Mouse (Mus musculus) left cerebral cortex, adult 8-10 months (tissue): Measurements from ENCODE around the gene Slamf8. TPM values are rescaled to one million over a fixed set of nuclear protein-coding genes. Genes with fewer than 3 reads are reported as not detected.

Source experiments
- DNase-seq, 2 experiments: peaks; one replicate each; pipeline ENCODE4 v3.0.0; 2022; ENCODE audit warnings: low spot score in 2 of 2
- total RNA-seq, 4 experiments: library from RNA; stranded (reverse); gene quantifications; 2 replicates each; pipeline ENCODE4 v1.2.4; 2022

Gene Slamf8
- total RNA-seq, result under 1 TPM in 2 of 4 experiments, not detected in 2; 0.23 to 0.32 TPM

GRCm38 (mm10) chr1:172590385-172590784 is at the start of gene Slamf8:
Gene Slamf8 (minus strand): TSS chr1:172590568.
- no peak for DNase-seq

DNA sequence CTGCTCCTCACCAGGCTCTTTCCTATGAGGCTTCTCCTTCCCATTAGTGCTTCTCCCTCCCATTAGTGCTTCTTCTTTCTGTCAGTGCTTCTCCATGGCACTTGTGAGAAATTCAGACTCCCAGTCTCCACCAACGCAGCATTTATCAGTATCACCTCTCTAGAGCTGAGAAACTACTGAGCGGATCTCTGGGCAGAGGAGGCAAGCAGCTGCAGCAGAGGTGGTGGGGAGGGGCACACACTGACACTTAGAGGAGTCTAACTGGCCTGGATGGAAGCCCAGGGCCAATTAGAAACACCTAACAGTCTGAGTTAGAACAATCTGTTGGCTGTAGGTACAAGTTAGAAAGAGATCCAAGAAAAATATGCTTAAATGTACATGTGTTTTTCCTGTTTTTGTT is 48.4 kb upstream of the Slamf8 start:
- DNase-seq, result peak in 1 of 2 experiments; percentile 22

- DNase-seq, result no peak
These were observed 47.4 kb upstream of the Slamf8 start for GRCm38 (mm10) chr1:172637801-172638200.

DNA sequence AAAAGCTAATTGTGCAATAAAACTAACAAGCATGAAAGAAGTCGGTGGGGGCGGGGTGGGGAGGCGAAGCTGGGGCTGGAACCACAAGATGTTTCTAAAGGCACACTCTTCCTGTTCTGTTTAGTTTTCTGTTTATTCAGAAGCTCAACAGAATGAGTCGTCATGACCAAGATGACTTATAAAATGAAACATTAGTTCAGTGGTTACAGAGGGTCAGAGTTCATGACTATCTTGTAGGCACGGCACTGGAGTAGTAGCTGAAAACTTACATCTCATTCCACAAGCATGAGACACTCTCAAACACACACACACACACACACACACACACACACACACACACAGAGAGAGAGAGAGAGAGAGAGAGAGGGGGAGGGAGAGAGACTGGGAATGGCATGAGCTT is 45.9 kb upstream of the Slamf8 start:
- DNase-seq, result no peak

GRCm38 (mm10) chr1:172635258-172635657 is 44.9 kb upstream of the Slamf8 start:
- DNase-seq, result no peak

GRCm38 (mm10) chr1:172634136-172634535 is 43.8 kb upstream of the Slamf8 start:
- DNase-seq, result no peak

GRCm38 (mm10) chr1:172632451-172633326 is 42.3 kb upstream of the Slamf8 start, which contains the start of gene Dusp23:
Gene Dusp23 (minus strand): TSS chr1:172632962.
- DNase-seq, result peak; percentile 77 to 95

GRCm38 (mm10) chr1:172631721-172632120 is 41.4 kb upstream of the Slamf8 start:
- DNase-seq, result no peak

GRCm38 (mm10) chr1:172629831-172630230 is 39.5 kb upstream of the Slamf8 start:
- DNase-seq, result no peak

GRCm38 (mm10) chr1:172626306-172626705 is 35.9 kb upstream of the Slamf8 start:
- DNase-seq, result no peak

- no peak for DNase-seq
These were observed 33.7 kb upstream of the Slamf8 start for GRCm38 (mm10) chr1:172624081-172624480.

- DNase-seq, result no peak
These were observed 33.2 kb upstream of the Slamf8 start for GRCm38 (mm10) chr1:172623599-172623998.

DNA sequence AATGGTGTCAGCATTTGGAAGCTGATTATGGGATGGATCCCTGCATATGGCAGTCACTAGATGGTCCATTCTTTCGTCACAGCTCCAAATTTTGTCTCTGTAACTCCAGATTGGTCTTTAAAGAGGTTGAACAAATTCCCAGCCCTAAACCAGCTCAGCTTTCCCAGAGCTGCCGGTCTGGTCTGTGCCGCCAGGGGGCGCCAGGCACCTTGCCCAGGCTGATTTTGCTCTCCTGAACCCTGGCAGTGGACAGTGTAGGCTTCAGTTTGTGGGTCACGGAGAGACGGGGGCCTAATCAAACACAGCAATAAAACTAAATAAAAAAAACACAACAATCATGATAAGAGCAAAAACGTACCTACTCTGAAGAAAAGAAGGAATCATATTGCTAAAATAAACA is 28.9 kb upstream of the Slamf8 start:
- peak; percentile 22 to 63 for DNase-seq

- DNase-seq, result no peak
These were observed 27.8 kb upstream of the Slamf8 start for GRCm38 (mm10) chr1:172618141-172618540.

GRCm38 (mm10) chr1:172617365-172618076 is 27.2 kb upstream of the Slamf8 start:
- DNase-seq, result no peak

DNA sequence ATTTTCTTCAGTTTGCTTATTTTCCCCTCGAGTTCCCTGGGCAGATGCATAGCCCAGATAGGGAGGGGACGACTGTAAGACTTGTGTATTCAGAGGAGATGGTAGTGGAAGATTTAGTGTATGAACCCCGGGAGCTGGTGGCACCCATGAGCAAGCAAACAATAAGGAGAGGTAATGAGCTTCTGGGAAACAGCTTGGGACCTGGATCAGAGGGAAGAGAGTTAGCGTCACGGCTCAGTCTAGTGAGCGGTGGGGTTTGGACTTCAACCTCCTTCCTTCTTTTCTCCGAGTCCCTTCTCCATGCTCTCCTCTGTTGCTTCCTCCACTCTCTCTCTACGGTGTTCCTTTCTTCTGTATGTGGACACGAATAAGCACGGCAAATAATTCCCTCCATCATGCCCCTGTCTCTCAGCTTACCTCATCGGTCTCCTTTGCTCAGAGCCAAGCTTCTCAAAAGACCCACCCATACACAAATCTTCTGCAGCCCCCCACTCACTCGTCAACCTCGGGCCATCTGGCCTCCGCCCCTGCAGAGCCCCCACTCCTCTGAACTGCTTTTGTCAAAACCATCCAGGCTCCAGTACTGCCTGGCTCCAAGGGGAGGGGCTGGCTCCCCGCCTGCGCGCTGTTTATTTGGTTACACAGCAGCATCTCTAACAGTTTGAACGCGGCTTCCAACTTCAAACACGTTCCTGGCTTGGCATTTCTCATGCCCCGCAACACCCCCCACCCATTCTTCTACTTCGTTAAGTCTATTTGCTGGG is 26.4 kb upstream of the Slamf8 start:
- DNase-seq, result no peak

DNA sequence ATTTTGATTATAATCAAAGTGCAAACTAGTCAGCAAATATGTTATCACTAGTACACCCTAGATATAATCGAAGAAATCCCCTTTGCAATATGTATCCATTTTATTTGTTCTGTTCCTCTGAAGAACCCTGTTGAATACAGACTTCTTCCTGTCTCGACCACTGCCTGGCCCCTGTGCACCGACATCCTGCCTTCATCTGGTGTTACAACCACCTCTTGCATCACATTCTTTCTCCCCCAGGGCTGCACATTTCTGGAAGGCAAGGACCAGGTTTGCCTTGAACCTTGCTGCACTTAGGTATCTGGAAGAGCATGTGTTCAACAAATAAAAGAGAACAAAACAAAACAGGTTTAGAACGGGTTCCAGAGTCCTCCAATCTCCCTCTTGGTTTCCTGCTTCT is 25.0 kb upstream of the Slamf8 start:
- no peak for DNase-seq

DNA sequence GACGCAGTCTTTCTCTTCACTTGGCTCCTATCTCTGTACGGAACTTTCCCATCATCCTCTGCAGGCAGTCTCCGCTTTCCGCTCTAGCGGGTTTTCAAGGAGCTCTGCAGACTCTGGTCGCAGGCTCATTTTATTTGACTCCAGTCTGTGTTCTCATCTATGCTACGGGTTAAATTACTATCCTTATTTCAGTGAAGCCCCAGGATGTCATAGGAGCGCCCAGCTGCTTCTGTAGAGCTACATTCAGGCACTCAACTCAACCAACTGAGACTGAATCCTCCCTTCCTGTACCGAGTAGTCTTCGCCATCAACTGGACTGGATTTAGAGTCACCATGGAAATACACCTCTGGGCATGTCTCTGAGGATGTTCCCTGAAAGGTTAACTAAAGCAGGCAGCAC is 24.3 kb upstream of the Slamf8 start:
- DNase-seq, result no peak

DNA sequence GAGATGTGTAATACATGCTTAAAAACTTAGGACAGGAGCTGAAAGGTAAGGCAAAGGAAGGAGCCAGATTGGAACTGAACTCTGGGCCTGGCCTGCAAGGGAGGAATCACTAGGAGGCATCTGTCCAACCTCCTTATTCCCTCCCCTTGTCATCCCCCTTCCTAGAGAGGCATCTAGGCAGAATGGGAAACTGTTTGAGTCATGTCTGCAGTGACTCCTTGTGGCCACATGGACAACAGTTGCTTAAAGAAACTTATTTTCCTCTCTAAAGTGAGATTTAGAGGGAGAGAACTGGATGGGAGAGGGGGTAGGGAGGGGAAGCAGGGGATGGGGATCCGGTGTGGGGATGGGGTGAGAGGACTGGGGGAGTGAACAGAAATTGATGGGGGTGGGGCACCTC is 22.4 kb upstream of the Slamf8 start:
- DNase-seq, result no peak

DNA sequence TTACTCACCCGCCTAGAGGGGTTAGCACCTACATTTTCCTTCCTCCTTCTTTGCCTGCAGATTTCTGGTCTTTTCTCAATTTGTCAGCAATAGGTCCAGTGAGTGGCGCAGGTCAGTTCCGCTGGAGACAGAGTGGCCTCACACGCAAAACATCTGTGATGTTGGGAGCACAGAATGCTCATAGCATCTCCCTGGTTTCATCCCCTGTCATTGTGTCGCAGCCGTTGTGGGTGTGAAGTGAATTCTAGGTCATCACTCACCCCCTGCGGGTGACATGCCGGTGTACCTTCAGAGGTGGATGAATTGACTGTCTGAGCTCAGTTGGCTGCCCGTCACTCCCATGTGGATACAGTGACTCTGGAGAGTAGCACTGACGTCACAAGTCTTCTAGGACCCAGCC is 20.9 kb upstream of the Slamf8 start:
- DNase-seq, result no peak

DNA sequence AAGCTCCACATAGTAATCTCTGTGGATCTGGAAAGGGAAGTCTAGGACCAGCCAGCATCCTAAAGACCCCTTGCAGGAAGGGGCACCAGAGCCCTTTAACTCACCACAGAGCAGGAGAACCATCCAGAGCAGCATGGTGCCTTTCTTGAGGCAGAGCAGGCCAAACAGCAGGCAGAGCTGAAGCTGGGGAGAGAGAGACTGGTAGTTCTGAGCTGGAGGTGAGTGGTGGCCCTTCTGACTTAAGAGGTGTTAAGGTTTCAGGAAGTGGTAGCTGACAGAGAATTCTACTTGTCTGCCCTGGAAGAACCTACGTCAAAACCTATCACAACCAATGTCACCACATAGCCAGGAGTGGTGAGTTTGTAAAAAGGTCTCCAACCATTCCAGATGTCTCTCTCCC is 12.0 kb upstream of the Slamf8 start, which contains the start of gene Fcrl6:
Gene Fcrl6, minus strand, starts transcription at position 226 of the 400 bp plus-strand sequence.
- no peak for DNase-seq

DNA sequence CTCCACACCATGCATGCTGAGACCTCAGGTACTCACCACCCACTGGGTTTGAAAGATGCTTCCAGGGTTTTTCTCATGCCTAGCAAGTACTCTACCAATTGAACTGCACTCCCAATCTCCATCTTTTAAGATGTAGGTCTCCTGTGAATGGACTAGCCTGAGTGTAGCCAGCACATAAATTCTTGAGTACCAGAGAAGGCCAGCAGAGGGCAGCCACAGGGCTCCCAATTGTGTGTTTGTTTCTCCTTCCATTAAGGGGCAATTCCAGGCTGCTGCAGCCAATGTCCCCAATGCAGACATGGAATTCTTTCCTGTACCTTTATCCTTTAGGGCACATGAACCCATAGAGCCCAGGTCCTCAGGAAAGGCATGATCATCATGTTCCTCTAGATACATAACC is 4.1 kb upstream of the Slamf8 start:
- no peak for DNase-seq
